Mouse (Mus musculus) layer of hippocampus, adult 8-10 months (tissue): ENCODE data around the gene Gm20594. TPM values are rescaled to one million over a fixed set of nuclear protein-coding genes. Genes with fewer than 3 reads are reported as not detected.

Source experiments
- DNase-seq, 2 experiments: peaks; one replicate each; pipeline ENCODE4 v3.0.0; 2022; ENCODE audit warnings: low spot score in 2 of 2
- total RNA-seq, 4 experiments: library from RNA; stranded (reverse); gene quantifications; 2 replicates each; pipeline ENCODE4 v1.2.4; 2022

Gene Gm20594
- not detected for total RNA-seq

- no peak for DNase-seq
Observed at GRCm38 (mm10) chr6:79817616-79818015, at the start of gene Gm20594. Gm20594 (plus strand) TSS chr6:79817916.

- DNase-seq: no peak
Observed at GRCm38 (mm10) chr6:79818114-79818513, 398 bp downstream of the Gm20594 start.

GRCm38 (mm10) chr6:79833845-79834244, 16.1 kb downstream of the Gm20594 start:
- DNase-seq: no peak

DNA sequence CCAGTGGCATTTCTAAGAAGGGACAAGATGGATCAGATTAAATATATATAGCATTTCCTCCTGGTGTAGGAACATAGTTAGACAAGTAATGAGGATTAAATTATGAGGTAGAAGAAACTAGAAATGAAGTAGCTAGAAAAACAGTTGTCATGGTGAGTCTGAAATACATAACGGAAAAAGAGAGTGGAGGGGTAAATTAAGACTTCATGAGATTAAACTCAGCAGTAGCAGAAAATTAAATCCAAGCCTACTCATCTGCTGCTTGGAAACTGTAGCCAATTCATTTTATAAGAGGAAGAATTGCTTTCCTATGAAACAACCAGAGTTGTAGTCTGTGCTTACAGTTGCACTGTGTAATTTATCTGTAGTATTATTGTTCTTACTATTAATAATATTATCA, 29.1 kb downstream of the Gm20594 start:
- DNase-seq: no peak

Other genes starting within 250 kb of the Gm20594 start
- 10 to 100 TPM; 48.0 to 68.3 (median 56.2) TPM for gene Lrrtm4, start 201.0 kb downstream of the Gm20594 start, total RNA-seq